Mouse (Mus musculus) small intestine, adult 2 months (tissue): ENCODE measurements around the gene Ubr4.

Experiments
- CTCF ChIP-seq: fragments of 200-500 bp; IDR thresholded peaks from 2 replicates; pipeline ENCODE4 v1.5.1; 2012; ENCODE audit warnings: low read depth, mild to moderate bottlenecking, control low read depth, inconsistent platforms, low read length, moderate library complexity, mixed read lengths; ENCODE audit not compliant: insufficient replicate concordance, insufficient read length; ENCODE audit errors: extremely low read depth
- POLR2A ChIP-seq: fragments of 200-500 bp; IDR thresholded peaks from 2 replicates; pipeline ENCODE4 v1.6.1; 2012; ENCODE audit warnings: low read depth, mild to moderate bottlenecking, control low read depth, inconsistent platforms, low read length, moderate library complexity

DNA sequence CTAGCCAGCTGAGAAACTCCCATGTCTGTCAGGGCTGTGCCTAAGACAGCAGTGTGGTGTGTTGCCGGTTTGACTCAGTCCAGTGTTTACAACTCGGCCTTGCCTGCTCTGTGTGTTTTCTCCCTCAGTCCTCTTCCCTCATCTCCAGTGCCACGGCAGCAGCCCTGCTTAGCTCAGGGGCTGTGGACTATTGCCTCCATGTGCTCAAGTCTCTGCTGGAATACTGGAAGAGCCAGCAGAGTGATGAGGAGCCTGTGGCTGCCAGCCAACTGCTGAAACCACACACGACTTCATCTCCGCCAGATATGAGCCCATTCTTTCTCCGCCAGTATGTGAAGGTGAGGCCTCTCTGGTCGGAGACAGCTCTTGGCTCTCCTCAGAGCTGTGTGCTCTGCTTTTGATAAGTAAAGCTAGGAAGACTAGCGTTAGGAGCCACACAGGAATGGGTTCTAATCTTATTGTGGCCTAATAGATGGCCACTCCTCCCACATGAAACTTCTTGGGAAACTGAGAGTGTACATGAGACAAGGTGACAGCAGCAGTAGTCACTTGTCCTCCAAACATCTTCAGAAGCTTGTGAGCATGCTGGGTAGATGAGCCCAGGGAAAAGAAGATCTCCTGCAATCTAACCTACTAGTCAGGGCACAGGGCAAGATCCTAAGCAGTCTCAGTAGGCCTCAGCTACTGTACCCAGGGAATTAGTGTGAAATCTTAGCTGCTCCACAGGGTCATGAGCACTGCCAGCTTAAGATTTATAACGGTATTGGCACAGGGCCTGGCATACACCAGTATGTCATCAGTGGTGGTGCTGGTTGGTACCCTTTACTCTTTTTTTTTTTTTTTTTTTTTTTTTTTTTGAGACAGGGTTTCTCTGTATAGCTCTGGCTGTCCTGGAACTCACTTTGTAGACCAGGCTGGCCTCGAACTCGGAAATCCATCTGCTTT lies 94.6 kb downstream of the Ubr4 start:
- no peak for TF ChIP-seq CTCF
- TF ChIP-seq POLR2A, result no peak
